ENCODE assay signal across 18 mouse cellular contexts in genomic region chr12:81226590-81226989, GRCm38 (mm10).
DNase-seq lines count a peak whose midpoint lies in the region; ATAC-seq and TF ChIP-seq lines count a peak whose summit lies in the region.
"Had no signal": no experiment of that assay in that cellular context is flagged by ENCODE, and none has a peak within 500 bp of the region (broad histone marks: within the 10 kb centered on the region; RNA-seq: fewer than 3 reads in every experiment).

No protein-coding gene starts in this region.

- no peak overlapping the region for H3K4me3 ChIP-seq in heart, embryonic 10.5 days
- no peak overlapping the region for H3K4me3 ChIP-seq in forebrain, embryonic 16.5 days (replicated peaks; ENCODE audit: low read length)
- no peak overlapping the region for H3K4me3 ChIP-seq in midbrain, embryonic 16.5 days (ENCODE audit: low read depth, low read length)
- H3K4me3 ChIP-seq in lung, adult 2 months (replicated peaks; ENCODE audit: extremely low read depth, low read depth, low read length), result no peak overlapping the region
- H3K4me3 ChIP-seq: embryonic facial prominence, embryonic 12.5 days; heart, embryonic 13.5 days; limb, embryonic 10.5 days; lung, embryonic 15.5 days had no signal

- no peaks in the 10 kb centered on the region for H3K36me3 ChIP-seq in heart, embryonic 10.5 days
- no peaks in the 10 kb centered on the region for H3K36me3 ChIP-seq in forebrain, embryonic 16.5 days (ENCODE audit: control insufficient read depth, insufficient read depth)
- no peaks in the 10 kb centered on the region for H3K36me3 ChIP-seq in midbrain, embryonic 16.5 days (ENCODE audit: control insufficient read depth, insufficient read depth, low read length)
- H3K36me3 ChIP-seq: embryonic facial prominence, embryonic 12.5 days; heart, embryonic 13.5 days; limb, embryonic 10.5 days; lung, embryonic 15.5 days had no signal

- no peak for TF ChIP-seq POLR2A in lung, adult 2 months (IDR thresholded peaks at IDR 0.05; ENCODE audit: borderline replicate concordance, extremely low read depth, low read depth, low read length)

- 0 out of 2 replicates have a peak, but pooled peaks cover 4% of the 10 kb centered on the region for H3K27me3 ChIP-seq in heart, embryonic 10.5 days (ENCODE audit: insufficient read depth, poor library complexity, severe bottlenecking)
- no peaks in the 10 kb centered on the region for H3K27me3 ChIP-seq in forebrain, embryonic 16.5 days (replicated peaks; ENCODE audit: control insufficient read depth, insufficient read depth, low read length)
- H3K27me3 ChIP-seq in midbrain, embryonic 16.5 days (ENCODE audit: control insufficient read depth, insufficient read depth, low read depth, low read length), result no peaks in the 10 kb centered on the region
- H3K27me3 ChIP-seq: embryonic facial prominence, embryonic 12.5 days; lung, embryonic 15.5 days had no signal

- H3K4me1 ChIP-seq in heart, embryonic 10.5 days, result no peaks in the 10 kb centered on the region
- peaks cover 29% of the 10 kb centered on the region for H3K4me1 ChIP-seq in forebrain, embryonic 16.5 days (replicated peaks; ENCODE audit: control insufficient read depth, insufficient read depth, low read length)
- H3K4me1 ChIP-seq in midbrain, embryonic 16.5 days (ENCODE audit: control insufficient read depth, insufficient read depth, low read length), result peaks cover 30% of the 10 kb centered on the region
- no peaks in the 10 kb centered on the region for H3K4me1 ChIP-seq in lung, adult 2 months (ENCODE audit: control insufficient read depth, insufficient read depth, low read length)
- H3K4me1 ChIP-seq: heart, embryonic 13.5 days; lung, embryonic 15.5 days had no signal

- no peak overlapping the region for H3K9ac ChIP-seq in forebrain, embryonic 16.5 days (replicated peaks; ENCODE audit: low read depth, low read length)
- no peak overlapping the region for H3K9ac ChIP-seq in midbrain, embryonic 16.5 days (ENCODE audit: low read depth, low read length)
- H3K9ac ChIP-seq: embryonic facial prominence, embryonic 12.5 days; heart, embryonic 13.5 days; lung, embryonic 15.5 days had no signal

- intact Hi-C loops in left cerebral cortex, postnatal 25 days (cut with DNase I), result no loop called here
- intact Hi-C loops in left cerebral cortex, postnatal 36 days (cut with DNase I), result loop anchor here (5.0 kb wide), 2 partner anchors 66 to 106 kb away; partner anchors contain the start of gene Slc8a3

- peak; percentile 63 for ATAC-seq in forebrain, embryonic 16.5 days
- no peak for ATAC-seq in midbrain, embryonic 16.5 days
- ATAC-seq: intestine, postnatal 0 days had no signal

- H3K9me3 ChIP-seq in heart, embryonic 10.5 days, result no peaks in the 10 kb centered on the region
- H3K9me3 ChIP-seq in forebrain, embryonic 16.5 days (ENCODE audit: control insufficient read depth, low read length), result no peaks in the 10 kb centered on the region
- H3K9me3 ChIP-seq in midbrain, embryonic 16.5 days (replicated peaks; ENCODE audit: control insufficient read depth, low read length, poor library complexity, severe bottlenecking), result no peaks in the 10 kb centered on the region
- H3K9me3 ChIP-seq: embryonic facial prominence, embryonic 12.5 days; heart, embryonic 13.5 days; limb, embryonic 10.5 days; lung, embryonic 15.5 days had no signal

- TF ChIP-seq CTCF in lung, adult 2 months (IDR thresholded peaks at IDR 0.05; ENCODE audit: insufficient read depth, low read length), result no peak

- DNase-seq in heart, embryonic 10.5 days (ENCODE audit: low spot score), result peak; percentile 3
- no peak for DNase-seq in heart, adult 8-10 months (ENCODE audit: low spot score)
- DNase-seq in left cerebral cortex, postnatal 25 days (ENCODE audit: low spot score in 2 of 2), result peak; percentile 19 to 52
- no peak for DNase-seq in left cerebral cortex, postnatal 36 days (ENCODE audit: low spot score in 2 of 2)
- DNase-seq in spleen, postnatal 4 days (ENCODE audit: low spot score in 2 of 2), result no peak
- no peak for DNase-seq in lung, adult 2 months
- DNase-seq: adrenal gland, postnatal 14 days; heart, postnatal 4 days; kidney, postnatal 10 days; thymus, postnatal 14 days had no signal

- H3K27ac ChIP-seq in heart, embryonic 10.5 days, result no peak overlapping the region
- peak overlapping the region; percentile 52 for H3K27ac ChIP-seq in forebrain, embryonic 16.5 days (ENCODE audit: low read length)
- peak overlapping the region; percentile 54 for H3K27ac ChIP-seq in midbrain, embryonic 16.5 days (ENCODE audit: low read length)
- H3K27ac ChIP-seq: embryonic facial prominence, embryonic 12.5 days; heart, embryonic 13.5 days; limb, embryonic 10.5 days; lung, embryonic 15.5 days had no signal

- WGBS in heart, embryonic 10.5 days, result 53% methylated on average over 3 of the region's 3 CpGs
- WGBS in forebrain, embryonic 16.5 days, result 49% methylated on average over 3 of the region's 3 CpGs
- 45% methylated on average over 3 of the region's 3 CpGs for WGBS in midbrain, embryonic 16.5 days
- 53% methylated on average over 3 of the region's 3 CpGs for WGBS in lung, adult 2 months

- H3K4me2 ChIP-seq in forebrain, embryonic 16.5 days (ENCODE audit: low read length), result no peak overlapping the region
- H3K4me2 ChIP-seq in midbrain, embryonic 16.5 days (ENCODE audit: low read length), result no peak overlapping the region
- H3K4me2 ChIP-seq: embryonic facial prominence, embryonic 12.5 days; heart, embryonic 13.5 days; liver, embryonic 11.5 days; lung, embryonic 15.5 days had no signal

Comparison
In these comparisons a context has a peak if more than half of its experiments do, and no peak if none do; other contexts are left out.
1. DNase-seq: peak in heart, embryonic 10.5 days (single experiment) and left cerebral cortex, postnatal 25 days (2 of 2); none in heart, adult 8-10 months (single experiment), left cerebral cortex, postnatal 36 days (0 of 2), spleen, postnatal 4 days (0 of 2) and lung, adult 2 months (single experiment).